Mouse (Mus musculus) inflammation-experienced regulatory T-cells, adult 6 months (primary cell): Measurements from ENCODE around the gene Macf1. TPM values are rescaled to one million over a fixed set of nuclear protein-coding genes. Genes with fewer than 3 reads are reported as not detected.

ENCODE experiments used
- ATAC-seq: one replicate; pipeline ENCODE4 v1.8.0; 2017
- polyA plus RNA-seq, 3 experiments: library from polyadenylated mRNA; unstranded; fragments of 100-300 nt; shearing (Covaris generic); gene quantifications; one replicate each; pipeline ENCODE4 v1.2.1; 2017

Gene Macf1
- polyA plus RNA-seq, 3 experiments from 2014 or later, result 87.3 to 165 (median 153) TPM

DNA sequence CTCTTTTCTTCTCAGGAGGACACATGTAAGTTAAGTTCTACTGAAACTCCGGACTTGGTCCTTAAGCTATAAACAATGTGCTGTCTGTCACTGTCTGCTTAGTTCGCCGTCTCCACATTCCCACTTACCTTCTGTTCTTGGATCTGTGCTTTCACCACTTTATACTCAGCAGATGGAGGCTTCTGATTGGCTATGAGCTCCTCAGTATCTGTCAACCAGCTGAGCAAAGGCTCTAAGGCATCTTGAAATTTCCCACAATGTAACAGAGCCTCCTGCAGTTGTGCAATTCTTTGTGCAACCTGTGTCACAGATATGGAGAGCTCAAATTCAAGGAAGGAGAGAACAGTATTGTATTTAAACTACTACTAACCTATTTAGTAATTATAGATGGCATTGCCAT lies 282.9 kb downstream of the Macf1 start:
- no peak for ATAC-seq

DNA sequence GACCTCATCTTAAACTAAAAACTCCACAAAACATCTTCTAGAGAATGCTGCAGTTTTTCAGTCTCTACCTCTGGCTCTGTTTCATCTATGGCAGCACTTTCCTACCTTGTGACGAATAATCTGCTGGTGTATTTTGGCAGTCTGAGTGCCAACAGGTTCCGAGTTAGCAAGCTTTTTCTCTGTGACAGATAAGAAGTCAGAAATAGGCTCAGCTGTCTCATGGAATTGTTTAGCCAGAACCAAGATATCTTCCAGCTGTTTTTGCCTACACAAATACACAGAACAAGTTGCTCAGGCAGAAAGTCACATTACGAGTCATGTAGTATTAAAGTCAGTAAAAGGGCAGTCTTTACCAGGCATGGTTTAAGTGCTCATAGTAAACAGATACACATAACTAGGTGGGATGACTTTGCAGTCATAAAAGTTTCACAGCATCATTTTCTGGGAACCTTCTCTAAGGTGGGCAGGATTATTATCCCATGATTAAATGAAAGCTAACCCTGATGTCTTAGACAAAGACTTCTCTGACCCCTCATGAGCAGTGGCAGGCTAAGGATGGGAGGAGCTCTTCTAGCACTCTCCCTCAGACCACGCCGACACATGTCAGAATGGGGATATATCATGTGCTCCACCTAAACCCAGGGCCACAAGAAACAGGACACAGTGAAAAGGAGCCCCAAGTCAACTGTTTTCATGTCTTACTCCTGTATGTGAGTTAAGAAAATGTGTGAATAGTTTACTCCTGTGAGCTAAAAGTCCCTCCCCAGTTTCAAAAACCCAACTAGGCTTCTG lies 286.3 kb downstream of the Macf1 start:
- no peak for ATAC-seq

DNA sequence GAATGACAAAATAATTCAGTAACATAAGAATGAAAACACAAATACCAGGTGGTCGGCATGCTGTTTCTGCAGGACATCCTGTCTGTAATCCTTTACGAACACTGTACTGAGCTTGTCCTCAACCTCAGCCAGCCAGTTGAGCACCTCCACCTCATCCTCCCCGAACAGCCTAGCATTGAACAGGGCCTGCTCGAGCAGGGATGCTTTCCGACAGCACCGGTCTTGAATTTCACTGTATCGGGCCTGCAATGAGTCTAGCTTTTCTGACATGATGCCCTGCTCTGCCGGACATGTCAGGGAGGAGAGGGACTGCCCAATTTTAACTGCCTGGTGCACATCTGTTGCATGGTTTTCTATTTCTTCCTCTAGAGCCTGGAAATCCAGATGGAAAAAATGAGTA lies 287.1 kb downstream of the Macf1 start:
- no peak for ATAC-seq

DNA sequence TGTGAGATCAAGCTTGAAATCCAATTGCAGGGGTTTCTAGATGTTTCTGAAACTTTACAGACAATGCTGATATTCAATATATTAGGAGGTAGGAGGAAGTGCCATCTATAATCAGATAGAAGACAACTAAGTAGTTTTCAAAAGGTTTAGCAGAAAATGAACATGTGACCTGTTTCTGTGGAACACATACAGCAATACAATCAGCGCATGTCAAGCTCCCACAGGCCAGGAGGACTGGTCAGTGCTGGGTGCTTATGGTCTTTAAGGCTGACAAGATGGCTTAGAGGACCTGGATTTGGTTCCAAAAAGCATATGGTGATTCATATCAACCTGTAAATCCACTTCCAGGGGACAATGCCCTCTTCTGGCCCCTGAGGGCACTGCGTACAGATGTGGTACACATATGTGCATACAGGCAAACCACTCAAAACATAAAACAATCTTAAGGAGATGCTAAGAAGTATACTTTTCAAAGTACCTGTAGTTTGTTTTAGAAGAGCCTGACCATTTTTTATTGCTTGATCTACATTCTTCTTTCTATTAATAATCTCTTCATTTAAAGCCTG lies 288.6 kb downstream of the Macf1 start:
- ATAC-seq, result no peak

DNA sequence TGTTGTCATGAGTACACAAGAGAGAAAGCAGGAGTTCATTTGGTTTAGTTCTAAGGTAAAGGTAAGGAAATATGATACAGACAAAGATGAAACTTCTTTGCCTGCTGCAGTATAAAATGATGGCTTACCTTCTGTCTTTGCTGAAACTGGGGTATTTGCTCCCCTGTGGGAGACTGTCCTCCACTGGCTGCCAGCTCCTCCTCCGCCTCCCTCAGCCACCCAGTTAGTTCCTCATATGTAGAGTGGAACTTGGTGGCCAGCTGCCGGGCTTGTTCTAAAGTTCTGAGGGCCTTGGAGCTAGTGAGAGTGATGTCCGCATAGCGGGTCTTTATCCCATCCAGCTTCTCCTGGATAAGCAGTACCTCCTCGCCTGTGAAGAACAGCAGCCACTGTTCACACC lies 289.3 kb downstream of the Macf1 start:
- no peak for ATAC-seq

DNA sequence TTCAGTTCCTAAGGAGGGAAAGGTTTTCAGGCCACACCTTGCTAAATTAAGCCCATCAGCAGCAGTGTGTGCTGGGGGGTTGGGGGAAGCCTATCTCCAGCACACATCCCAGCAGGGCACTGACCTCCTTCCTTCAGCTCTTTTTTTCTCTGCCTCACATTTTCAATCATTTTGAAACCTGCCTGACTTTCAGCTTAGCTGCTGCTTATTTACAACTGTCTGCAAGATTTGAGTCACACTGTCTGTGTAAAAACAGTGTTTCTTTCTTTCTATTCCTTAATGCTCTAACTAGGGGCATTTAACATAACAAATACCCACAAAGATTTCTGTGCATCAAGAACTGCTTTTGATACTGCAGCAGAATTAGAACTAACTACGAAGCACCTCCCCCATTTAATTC lies 289.9 kb downstream of the Macf1 start:
- ATAC-seq, result no peak

DNA sequence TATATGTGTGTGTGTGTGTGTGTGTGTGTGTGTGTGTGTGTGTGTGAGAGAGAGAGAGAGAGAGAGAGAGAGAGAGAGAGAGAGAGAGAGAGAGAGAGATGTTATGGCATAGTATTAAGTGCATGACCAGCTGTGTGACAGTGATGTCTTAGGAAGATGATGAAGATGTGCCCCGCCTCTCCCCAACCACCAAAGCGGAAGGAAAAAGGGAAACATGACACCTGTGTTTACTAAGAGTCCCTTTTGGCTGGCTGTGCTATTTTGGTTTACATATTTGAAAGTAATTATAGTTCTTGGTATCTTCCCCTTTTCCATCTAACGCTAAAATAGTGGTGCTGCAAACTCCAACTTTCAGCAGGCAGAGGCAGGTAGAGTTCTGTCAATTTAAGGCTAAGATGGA lies 291.2 kb downstream of the Macf1 start:
- no peak for ATAC-seq

DNA sequence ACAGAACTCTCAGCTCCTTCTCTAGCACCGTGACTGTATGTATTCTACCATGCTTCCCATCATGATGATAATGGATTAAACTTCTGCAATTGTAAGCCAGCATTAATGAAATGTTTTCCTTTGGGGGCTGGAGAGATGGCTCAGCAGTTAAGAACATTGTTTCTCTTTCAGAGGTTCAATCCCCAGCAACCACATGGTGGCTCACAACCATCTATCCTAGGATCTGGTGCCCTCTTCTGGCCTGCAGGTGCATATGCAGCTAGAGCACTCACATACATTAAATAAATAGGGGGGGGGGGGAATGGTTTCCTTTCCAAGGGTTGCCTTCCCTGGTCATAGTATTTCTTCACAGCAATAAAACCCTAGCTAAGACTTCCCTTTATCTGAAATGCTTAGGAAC lies 292.0 kb downstream of the Macf1 start:
- peak; percentile 56 for ATAC-seq

DNA sequence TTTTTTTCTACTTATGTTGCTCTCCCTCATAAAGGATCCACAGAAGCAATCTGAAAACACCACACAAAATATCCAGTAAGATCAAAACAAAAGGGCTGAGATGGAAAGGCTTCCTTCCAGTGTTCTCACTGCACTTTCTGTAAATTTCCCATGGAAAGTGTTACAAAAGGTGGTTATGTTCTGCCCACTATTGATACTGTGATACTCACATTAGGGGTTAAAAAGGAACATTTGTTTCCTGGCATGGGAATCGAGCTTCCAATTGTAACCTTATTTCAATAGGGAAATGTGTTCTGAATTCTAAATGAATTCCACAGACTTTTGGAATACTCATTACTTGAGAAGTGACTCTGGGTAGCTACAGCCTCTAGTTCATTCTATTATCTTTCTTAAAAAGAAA lies 299.1 kb downstream of the Macf1 start:
- ATAC-seq, result no peak

DNA sequence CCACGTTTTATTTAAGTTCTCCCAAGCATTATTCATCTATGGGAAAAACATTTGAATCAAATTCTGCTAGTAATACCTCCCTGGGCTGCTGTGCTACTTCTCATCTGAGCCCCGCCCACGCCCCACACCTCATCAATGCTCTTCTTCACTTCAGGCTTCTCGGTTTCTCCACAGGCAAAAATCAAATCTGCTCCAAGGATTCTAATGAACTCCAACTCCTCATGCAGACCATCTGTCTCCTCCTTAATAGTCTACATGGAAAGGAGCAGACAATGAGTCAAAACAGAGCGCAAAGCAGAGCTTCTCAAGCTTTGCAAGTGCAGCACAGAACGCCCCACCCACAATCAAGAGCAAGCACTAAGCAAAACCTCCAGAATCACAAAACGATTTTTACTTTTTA lies 301.0 kb downstream of the Macf1 start:
- no peak for ATAC-seq

DNA sequence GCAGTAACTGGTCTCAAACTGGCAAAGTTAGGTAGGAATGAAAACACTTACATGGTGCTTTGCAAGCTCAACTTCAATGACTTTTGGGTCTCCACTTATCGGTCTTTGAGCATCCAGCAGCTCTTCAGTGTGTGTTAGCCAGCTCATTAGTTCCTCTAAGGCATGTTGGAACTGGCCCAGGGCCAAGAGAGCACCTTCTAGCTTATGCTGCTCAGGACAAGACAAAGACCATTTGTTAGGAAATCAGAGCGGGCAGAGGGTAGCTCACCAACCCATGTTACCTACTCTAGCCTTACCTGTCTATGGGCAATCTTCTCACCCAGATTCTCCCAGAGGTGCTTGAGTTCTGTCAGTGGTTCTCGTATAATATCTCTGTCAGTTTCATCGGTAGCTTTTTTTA lies 302.1 kb downstream of the Macf1 start:
- ATAC-seq, result no peak

DNA sequence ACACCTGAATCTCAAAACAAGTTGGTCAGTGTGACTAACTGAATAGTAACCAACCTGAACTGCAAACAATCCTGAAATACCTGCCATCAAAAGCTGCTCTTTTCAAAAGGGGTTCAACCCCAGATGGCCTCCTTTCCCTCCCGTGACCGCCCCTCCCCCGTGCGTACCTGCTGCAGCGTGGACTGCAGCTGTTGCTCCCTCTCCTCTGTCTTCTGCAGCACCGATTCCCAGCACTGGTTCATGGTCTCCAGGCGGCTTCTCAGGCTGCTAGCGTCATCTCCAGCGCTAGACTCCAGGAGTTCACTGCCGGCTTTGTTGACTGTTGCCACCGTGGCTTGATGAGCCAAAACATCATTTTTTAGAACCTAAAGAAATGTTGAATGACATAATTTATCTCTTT lies 302.6 kb downstream of the Macf1 start:
- ATAC-seq, result no peak

DNA sequence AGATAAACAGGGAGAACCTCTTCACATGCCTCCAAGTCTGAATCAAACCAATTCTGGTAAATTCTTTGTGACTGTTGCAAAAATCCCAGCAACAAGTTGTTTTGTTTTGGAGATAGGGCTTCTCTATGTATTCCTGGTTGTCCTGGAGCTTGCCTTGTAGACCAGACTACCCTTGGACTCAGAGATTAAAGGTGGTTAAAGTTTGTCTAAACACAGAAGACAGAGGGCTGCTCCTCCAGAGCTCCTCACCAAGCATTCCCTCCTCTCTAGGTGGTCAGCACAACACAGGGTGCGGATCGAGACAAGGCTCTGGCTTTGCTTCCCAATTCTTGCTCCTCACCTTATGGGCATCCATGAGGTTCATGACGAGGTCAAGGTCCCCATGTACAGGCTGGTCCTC lies 308.1 kb downstream of the Macf1 start:
- no peak for ATAC-seq

DNA sequence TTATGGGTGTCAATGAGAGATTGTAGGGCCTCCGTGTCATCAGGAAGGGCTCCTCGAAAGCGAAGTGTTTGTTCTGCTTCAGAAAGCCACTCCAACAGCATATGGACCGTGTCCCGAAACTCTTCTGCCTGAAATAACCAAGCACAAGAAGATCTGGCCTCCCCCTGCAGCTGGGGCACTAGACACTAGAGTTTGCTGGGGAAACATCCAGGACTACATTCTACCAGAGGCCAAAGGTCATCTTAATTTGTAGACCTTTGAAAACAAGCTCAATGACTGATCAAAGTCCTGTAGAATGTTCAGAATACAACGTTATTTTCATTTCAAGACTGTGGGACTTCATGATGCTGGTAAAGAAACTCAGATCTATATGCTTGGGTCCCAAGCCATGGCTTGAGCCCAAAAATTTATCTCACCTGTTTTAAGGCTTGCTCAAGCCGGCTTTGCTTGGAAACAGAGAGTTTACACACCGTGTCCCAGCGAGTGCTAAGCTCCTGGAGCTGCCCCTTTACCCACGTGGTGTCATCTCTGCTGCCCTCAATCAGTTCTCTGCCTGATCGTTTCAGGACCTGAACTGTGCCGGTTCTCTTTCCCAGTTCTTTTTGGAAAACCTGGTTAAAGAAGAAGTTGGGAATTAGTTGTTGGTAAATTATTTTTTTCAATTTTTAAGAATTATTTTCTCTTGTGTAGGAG lies 309.7 kb downstream of the Macf1 start:
- ATAC-seq, result no peak

DNA sequence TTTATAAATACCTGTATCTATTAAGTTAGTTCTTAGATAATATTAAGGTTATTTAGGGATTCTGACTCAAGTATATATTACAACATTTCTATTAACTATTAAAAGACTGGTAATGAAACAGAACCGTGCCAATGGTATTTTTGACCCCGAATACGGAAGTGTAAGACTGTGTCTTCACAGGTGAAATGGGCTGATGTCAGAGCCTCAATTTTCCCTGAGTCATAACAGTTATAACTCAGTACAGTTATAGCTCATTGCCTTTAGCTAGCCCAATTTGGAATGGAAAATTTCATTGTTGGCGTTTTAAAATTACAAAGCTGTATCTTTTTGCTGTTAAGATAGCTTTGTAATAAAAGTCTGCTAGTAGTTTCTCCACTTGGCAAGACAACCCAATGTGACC lies 320.6 kb downstream of the Macf1 start:
- ATAC-seq, result no peak

DNA sequence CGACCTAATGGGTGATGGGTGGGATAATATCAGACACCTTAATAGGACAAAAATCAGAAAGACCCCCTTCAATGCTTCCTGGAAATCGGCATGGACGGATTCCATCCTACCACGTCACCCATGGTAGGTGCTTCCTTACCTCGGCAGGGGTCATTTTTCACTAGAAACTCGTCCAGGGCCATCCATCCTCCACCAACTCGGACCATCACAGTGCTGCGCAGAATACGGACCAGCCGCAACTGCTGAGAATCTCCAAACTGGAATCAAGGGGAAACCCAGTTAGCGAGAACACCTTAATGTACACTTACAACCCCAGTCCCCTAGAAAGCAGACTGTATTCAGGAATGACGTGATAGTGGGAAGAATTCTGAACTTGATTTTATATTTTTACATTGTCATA lies 323.4 kb downstream of the Macf1 start:
- no peak for ATAC-seq

DNA sequence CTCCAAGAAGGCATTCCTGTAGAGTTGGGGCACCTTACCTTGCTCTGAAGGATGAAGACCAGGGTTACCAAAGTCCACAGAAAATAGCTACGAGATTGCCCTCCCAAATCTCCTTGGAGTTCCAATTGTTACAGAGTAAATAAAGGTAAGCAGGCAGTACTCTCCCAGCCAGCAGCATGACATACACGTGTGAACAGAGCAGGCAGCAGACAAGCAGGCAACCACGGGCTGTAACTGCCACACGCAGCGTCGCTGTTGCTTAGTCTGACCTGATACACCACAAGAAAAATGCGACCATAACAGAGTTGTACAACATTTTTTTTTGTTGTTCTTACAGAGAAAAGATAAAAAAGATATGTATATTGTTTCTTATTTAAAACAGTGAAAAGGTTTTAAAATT lies 325.5 kb downstream of the Macf1 start:
- no peak for ATAC-seq

DNA sequence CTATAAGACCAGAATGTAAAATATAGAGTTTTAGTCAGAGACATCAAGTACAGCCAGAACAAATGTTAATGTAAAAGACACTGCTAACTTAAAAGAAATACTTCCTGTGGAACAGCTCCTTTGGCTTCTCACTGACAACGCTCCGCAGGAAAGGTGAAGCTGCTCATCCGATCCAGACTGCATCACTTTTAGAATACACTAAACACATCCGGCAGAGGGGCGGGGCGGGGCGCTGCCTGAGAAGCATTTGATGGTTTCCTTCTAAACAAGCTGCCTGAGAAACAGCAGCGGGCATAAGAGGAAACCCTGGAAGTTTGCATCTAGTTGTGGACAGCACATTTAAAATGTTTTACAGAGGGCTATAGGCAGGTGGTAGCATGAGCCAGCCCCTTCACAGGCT lies 328.2 kb downstream of the Macf1 start:
- no peak for ATAC-seq

DNA sequence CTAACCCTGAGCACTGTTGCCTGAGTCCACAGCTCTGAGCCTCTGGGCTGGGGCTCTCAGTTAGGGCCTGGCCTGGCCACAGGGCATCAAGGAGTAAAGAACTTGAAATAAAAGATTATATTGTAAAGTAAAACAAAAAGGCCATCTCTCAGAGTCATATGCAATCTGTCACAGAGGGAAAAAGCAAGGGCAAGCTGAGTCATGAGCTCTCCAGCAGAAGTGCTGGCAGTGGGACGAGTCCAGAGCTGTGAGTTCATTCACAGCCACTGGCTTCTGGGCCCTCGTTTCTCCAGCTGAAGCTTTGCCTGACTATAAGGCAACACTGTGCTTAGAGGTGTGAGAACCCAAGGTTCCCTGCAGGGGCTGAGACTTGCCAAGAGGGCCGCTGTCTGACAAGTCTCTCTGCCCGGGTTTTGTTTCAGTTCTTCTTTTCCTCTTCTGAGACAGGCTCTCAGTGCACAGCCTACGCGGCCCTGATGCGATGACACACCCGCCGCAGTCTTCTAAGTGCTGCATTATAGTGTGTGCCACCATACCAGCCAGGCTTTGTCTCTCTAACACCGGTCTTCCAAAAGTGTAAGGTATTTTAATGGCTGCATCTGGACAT lies 330.8 kb downstream of the Macf1 start:
- no peak for ATAC-seq

DNA sequence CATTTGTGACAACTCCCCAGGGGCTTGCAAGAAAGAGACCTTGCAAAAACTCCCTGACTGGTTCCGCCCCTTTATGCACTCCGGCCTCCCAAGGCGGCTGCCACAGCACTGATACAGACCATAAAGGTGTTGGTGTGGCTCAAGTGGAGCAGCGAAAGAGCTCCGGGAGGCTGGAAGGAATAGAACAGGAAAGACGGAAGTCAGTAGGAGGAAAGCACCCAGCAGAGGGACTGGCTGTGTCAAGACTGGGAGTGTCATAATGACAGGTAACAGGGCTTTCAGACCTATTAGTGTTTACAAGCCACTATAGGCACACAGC lies 340.7 kb downstream of the Macf1 start:
- peak; percentile 8 for ATAC-seq

DNA sequence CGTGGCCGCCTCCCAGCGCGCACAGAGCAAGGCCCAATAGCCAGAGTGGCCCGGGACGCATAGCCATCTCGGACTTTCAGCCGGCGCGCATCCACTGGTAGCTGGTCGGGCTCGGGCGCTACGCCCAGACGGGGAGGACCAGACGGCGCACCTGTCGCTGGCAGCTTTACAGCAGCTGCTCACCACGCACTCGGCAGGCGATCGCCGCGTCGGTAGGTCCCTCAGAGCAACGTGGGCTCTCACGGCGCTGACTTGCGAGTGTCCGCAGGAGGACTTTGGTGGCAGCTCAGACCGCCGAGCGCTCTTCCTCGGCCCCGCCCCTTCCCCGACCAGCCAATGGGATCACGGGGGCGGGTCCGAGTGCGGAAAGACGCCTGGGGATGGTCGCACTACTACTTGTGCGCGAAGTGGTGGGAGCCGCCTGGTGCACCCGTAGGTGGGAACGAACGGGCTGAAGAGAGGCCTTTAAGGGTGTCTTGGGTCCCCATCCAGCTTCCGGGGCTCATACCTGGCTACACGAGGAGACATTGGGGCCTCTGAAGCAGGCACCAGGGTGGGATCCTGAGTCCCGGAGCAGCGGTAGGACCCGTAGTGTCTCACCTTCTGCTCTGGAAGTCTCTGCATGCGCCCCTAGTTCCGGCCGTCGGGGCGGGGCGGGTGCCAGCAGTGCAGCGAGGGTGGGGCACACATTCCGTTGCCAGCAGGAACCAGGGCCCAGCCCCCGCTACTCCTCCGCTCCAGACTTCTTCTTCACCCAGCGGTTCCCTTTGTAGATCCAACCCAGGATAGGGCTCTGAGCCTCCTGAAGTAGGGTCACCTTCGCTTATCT lies 341.3 kb downstream of the Macf1 start, which contains the start of gene Bmp8a:
TSS of gene Bmp8a (minus strand) at position 611 of the 829 bp plus-strand sequence.
- peak; percentile 80 for ATAC-seq

DNA sequence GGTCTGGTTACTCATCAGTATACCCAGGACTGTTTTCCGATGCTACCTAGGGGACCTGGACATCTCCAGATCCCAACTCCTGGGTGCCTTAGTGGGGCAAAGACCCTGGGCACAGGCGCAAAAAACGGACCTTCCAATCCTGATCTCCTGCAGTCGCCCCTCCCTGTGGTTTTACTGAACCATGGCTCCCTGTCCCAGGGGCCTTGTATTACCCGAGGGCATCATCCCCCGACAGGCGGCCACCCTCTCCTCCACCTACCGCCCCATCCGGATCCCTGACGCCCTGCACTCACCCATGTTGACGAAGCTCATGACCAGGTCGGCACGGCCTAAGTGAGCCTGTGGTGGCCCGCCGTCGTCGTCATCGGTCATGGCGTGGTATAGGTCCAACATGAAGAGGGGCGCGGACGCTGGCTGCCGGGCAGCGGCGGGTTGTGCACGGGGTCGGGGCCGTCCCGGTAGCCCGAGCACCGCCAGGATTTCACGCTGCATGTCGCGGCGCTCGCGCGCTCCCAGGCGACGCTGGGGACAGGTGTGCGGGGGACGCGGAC lies 342.0 kb downstream of the Macf1 start:
- peak; percentile 24 for ATAC-seq

DNA sequence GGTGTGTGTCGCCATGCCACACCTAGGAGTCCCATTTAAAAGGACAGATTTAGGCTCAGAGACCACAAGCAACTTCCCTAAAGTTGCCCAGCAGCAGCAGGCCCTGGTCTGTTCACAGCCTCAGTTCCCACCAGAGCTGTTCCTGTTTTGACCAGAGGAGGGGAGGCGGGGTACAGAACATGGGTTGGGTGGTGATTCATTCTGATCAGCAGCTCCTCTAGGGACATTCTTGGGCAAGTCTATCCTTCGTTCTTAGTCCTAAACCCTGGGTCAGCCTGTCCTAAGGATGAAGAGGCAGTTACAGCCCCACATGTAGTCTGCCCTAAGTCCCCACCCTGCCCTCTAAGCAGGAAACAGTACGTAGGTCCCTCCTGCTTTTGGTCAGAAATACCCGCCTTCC lies 343.9 kb downstream of the Macf1 start:
- ATAC-seq, result no peak
